Mouse (Mus musculus): ENCODE results near the gene Tirap. TPM values are rescaled to one million over a fixed set of nuclear protein-coding genes. Genes with fewer than 3 reads are reported as not detected.
"Not testable (repeated sequence)": the region's sequence is repeated elsewhere in the genome, so short reads cannot be mapped to it uniquely, and the experiment has no call there.

Tirap gene
- polyA plus RNA-seq, 1 experiment from 2014 or later, result 4.3 TPM

DNA sequence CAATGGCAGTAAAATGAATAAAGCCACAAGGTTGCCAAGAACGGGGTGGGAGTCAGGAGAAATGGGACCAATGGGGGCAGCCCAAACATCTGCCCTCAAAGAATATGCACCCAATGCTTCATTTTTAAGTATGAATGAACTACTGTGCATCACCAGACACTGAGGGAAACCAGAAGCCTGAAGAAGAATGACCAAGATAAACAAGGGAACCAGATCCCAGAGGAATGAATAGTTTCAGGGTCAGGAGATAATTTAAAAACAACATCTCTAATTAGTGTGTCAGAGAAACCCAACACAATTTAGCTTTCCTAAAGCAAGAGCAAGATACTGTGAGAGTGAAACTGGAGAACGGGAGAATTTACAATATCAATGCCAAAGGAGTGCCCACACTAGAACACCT is 39.4 kb downstream of the Tirap start:
- Histone ChIP-seq H3K4me1 (ENCODE audit: control insufficient read depth, insufficient read depth, low read length) (no peaks in the 10 kb centered on the region), H3K9ac (ENCODE audit: low read depth, low read length) (no peak overlapping the region), H3K36me3 (ENCODE audit: control insufficient read depth, insufficient read depth, low read length) (0 out of 2 replicates have a peak, but pooled peaks cover 5% of the 10 kb centered on the region), H3K4me2 (ENCODE audit: low read length) (no peak overlapping the region), H3K27me3 (ENCODE audit: control insufficient read depth, insufficient read depth, low read depth, low read length) (no peaks in the 10 kb centered on the region), H3K4me3 (ENCODE audit: low read depth, low read length) (no peak overlapping the region), H3K27ac (ENCODE audit: low read length) (no peak overlapping the region), H3K9me3 (replicated peaks; ENCODE audit: control insufficient read depth, low read length, poor library complexity, severe bottlenecking) (no peaks in the 10 kb centered on the region)
- WGBS, result 83% methylated on average over 2 of the region's 2 CpGs
- no peak for ATAC-seq

- Histone ChIP-seq H3K27ac (ENCODE audit: low read length) (no peak overlapping the region), H3K36me3 (ENCODE audit: control insufficient read depth, insufficient read depth, low read length) (0 out of 2 replicates have a peak, but pooled peaks cover 5% of the 10 kb centered on the region), H3K4me1 (ENCODE audit: control insufficient read depth, insufficient read depth, low read length) (no peaks in the 10 kb centered on the region), H3K4me2 (ENCODE audit: low read length) (no peak overlapping the region), H3K4me3 (ENCODE audit: low read depth, low read length) (no peak overlapping the region), H3K9me3 (replicated peaks; ENCODE audit: control insufficient read depth, low read length, poor library complexity, severe bottlenecking) (no peaks in the 10 kb centered on the region), H3K27me3 (ENCODE audit: control insufficient read depth, insufficient read depth, low read depth, low read length) (no peaks in the 10 kb centered on the region), H3K9ac (ENCODE audit: low read depth, low read length) (no peak overlapping the region)
- 92% methylated on average over 3 of the region's 3 CpGs for WGBS
- no peak for ATAC-seq
Observed at GRCm38 (mm10) chr9:35158477-35158876, 41.6 kb downstream of the Tirap start.

- no peak overlapping the region for H3K9ac ChIP-seq (ENCODE audit: low read depth, low read length)
- H3K4me1 ChIP-seq (ENCODE audit: control insufficient read depth, insufficient read depth, low read length), result no peaks in the 10 kb centered on the region
- H3K27ac ChIP-seq (ENCODE audit: low read length), result no peak overlapping the region
- 95% methylated on average over 4 of the region's 4 CpGs for WGBS
- H3K4me3 ChIP-seq (ENCODE audit: low read depth, low read length), result no peak overlapping the region
- no peaks in the 10 kb centered on the region for H3K27me3 ChIP-seq (ENCODE audit: control insufficient read depth, insufficient read depth, low read depth, low read length)
- no peaks in the 10 kb centered on the region for H3K9me3 ChIP-seq (replicated peaks; ENCODE audit: control insufficient read depth, low read length, poor library complexity, severe bottlenecking)
- no peak overlapping the region for H3K4me2 ChIP-seq (ENCODE audit: low read length)
- no peak for ATAC-seq
- H3K36me3 ChIP-seq (ENCODE audit: control insufficient read depth, insufficient read depth, low read length), result 0 out of 2 replicates have a peak, but pooled peaks cover 3% of the 10 kb centered on the region
Observed at GRCm38 (mm10) chr9:35156862-35157261, 43.2 kb downstream of the Tirap start.

GRCm38 (mm10) chr9:35156002-35156710 is 43.9 kb downstream of the Tirap start:
- no peak overlapping the region for H3K4me3 ChIP-seq (ENCODE audit: low read depth, low read length)
- H3K27ac ChIP-seq (ENCODE audit: low read length), result no peak overlapping the region
- no peak overlapping the region for H3K9ac ChIP-seq (ENCODE audit: low read depth, low read length)
- H3K36me3 ChIP-seq (ENCODE audit: control insufficient read depth, insufficient read depth, low read length), result 0 out of 2 replicates have a peak, but pooled peaks cover 3% of the 10 kb centered on the region
- no peaks in the 10 kb centered on the region for H3K27me3 ChIP-seq (ENCODE audit: control insufficient read depth, insufficient read depth, low read depth, low read length)
- no peak for ATAC-seq
- H3K4me2 ChIP-seq (ENCODE audit: low read length), result no peak overlapping the region
- H3K4me1 ChIP-seq (ENCODE audit: control insufficient read depth, insufficient read depth, low read length), result no peaks in the 10 kb centered on the region
- WGBS, result 96% methylated on average over 5 of the region's 5 CpGs
- no peaks in the 10 kb centered on the region for H3K9me3 ChIP-seq (replicated peaks; ENCODE audit: control insufficient read depth, low read length, poor library complexity, severe bottlenecking)

- Histone ChIP-seq H3K27ac (ENCODE audit: low read length) (no peak overlapping the region), H3K4me3 (ENCODE audit: low read depth, low read length) (no peak overlapping the region), H3K9me3 (replicated peaks; ENCODE audit: control insufficient read depth, low read length, poor library complexity, severe bottlenecking) (no peaks in the 10 kb centered on the region), H3K36me3 (ENCODE audit: control insufficient read depth, insufficient read depth, low read length) (0 out of 2 replicates have a peak, but pooled peaks cover 3% of the 10 kb centered on the region), H3K9ac (ENCODE audit: low read depth, low read length) (no peak overlapping the region), H3K4me2 (ENCODE audit: low read length) (no peak overlapping the region), H3K27me3 (ENCODE audit: control insufficient read depth, insufficient read depth, low read depth, low read length) (no peaks in the 10 kb centered on the region), H3K4me1 (ENCODE audit: control insufficient read depth, insufficient read depth, low read length) (no peaks in the 10 kb centered on the region)
- no peak for ATAC-seq
- WGBS, result 97% methylated on average over 1 of the region's 1 CpGs
Observed at GRCm38 (mm10) chr9:35152923-35153322, 47.2 kb downstream of the Tirap start.

GRCm38 (mm10) chr9:35148822-35149221 is 51.3 kb downstream of the Tirap start:
- H3K4me3 ChIP-seq (ENCODE audit: low read depth, low read length); ATAC-seq; H3K4me2 ChIP-seq (ENCODE audit: low read length); H3K4me1 ChIP-seq (ENCODE audit: control insufficient read depth, insufficient read depth, low read length); H3K36me3 ChIP-seq (ENCODE audit: control insufficient read depth, insufficient read depth, low read length); H3K9ac ChIP-seq (ENCODE audit: low read depth, low read length); H3K27ac ChIP-seq (ENCODE audit: low read length); H3K27me3 ChIP-seq (ENCODE audit: control insufficient read depth, insufficient read depth, low read depth, low read length); H3K9me3 ChIP-seq (replicated peaks; ENCODE audit: control insufficient read depth, low read length, poor library complexity, severe bottlenecking): not testable (repeated sequence)

- not testable (repeated sequence) for H3K9me3 ChIP-seq (replicated peaks; ENCODE audit: control insufficient read depth, low read length, poor library complexity, severe bottlenecking); H3K27me3 ChIP-seq (ENCODE audit: control insufficient read depth, insufficient read depth, low read depth, low read length); ATAC-seq; H3K9ac ChIP-seq (ENCODE audit: low read depth, low read length); H3K36me3 ChIP-seq (ENCODE audit: control insufficient read depth, insufficient read depth, low read length); H3K4me1 ChIP-seq (ENCODE audit: control insufficient read depth, insufficient read depth, low read length); H3K27ac ChIP-seq (ENCODE audit: low read length); H3K4me2 ChIP-seq (ENCODE audit: low read length); H3K4me3 ChIP-seq (ENCODE audit: low read depth, low read length)
- WGBS, result 96% methylated on average over 13 of the region's 14 CpGs
Observed at GRCm38 (mm10) chr9:35147261-35147660, 52.8 kb downstream of the Tirap start.

DNA sequence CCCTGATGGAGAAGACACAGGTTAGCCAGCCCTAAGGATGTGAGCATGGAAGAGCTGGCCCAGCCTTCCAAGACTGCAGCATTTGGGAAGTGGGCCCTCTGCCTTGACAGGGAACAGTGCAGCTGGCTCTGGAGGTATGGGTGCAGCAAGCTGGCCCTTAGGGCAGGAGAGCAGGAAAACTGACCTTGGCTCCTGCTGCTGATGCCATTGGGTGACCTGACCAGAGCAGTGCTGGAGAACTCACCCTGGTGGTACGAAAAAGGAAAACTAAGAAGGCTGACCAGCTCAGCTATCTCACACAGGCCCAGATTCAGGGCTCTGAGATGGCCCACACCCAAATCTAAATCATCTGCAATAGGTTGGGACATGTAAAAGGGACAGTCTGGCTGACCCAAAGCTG is 54.3 kb downstream of the Tirap start:
- Histone ChIP-seq H3K27ac (ENCODE audit: low read length) (no peak overlapping the region), H3K4me1 (ENCODE audit: control insufficient read depth, insufficient read depth, low read length) (no peaks in the 10 kb centered on the region), H3K9me3 (replicated peaks; ENCODE audit: control insufficient read depth, low read length, poor library complexity, severe bottlenecking) (no peaks in the 10 kb centered on the region), H3K36me3 (ENCODE audit: control insufficient read depth, insufficient read depth, low read length) (no peaks in the 10 kb centered on the region), H3K4me2 (ENCODE audit: low read length) (no peak overlapping the region), H3K9ac (ENCODE audit: low read depth, low read length) (no peak overlapping the region), H3K27me3 (ENCODE audit: control insufficient read depth, insufficient read depth, low read depth, low read length) (no peaks in the 10 kb centered on the region), H3K4me3 (ENCODE audit: low read depth, low read length) (no peak overlapping the region)
- WGBS, result 82% methylated on average over 1 of the region's 1 CpGs
- ATAC-seq, result no peak

GRCm38 (mm10) chr9:35145118-35145517 is 55.0 kb downstream of the Tirap start:
- no peak overlapping the region for H3K4me2 ChIP-seq (ENCODE audit: low read length)
- no peaks in the 10 kb centered on the region for H3K36me3 ChIP-seq (ENCODE audit: control insufficient read depth, insufficient read depth, low read length)
- H3K9me3 ChIP-seq (replicated peaks; ENCODE audit: control insufficient read depth, low read length, poor library complexity, severe bottlenecking), result no peaks in the 10 kb centered on the region
- no peak for ATAC-seq
- no peak overlapping the region for H3K27ac ChIP-seq (ENCODE audit: low read length)
- H3K4me3 ChIP-seq (ENCODE audit: low read depth, low read length), result no peak overlapping the region
- no peaks in the 10 kb centered on the region for H3K4me1 ChIP-seq (ENCODE audit: control insufficient read depth, insufficient read depth, low read length)
- no peak overlapping the region for H3K9ac ChIP-seq (ENCODE audit: low read depth, low read length)
- H3K27me3 ChIP-seq (ENCODE audit: control insufficient read depth, insufficient read depth, low read depth, low read length), result no peaks in the 10 kb centered on the region
- 93% methylated on average over 9 of the region's 9 CpGs for WGBS

All from midbrain, embryonic 16.5 days (tissue).